ENCODE assay signal across 25 mouse cellular contexts in the genomic region with DNA sequence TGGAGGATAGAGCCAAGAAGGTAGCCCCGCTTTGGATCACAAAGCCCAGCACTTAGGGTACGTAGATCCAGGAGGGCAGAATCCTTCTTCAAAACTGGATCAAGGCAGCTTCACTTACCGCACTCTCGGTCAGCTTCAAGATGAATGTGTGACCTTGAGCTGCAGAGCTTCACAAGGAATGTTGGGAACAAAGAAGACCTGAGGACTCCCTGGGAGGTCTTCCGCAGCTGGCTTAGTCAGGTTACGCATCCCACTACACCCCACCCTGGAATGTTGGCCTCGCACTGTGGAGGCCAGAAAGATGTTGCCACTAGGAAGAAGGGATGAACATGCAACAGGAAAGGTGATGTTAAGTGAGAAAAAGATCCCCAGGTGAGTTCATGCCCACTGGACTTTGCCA. TPM values are rescaled to one million over a fixed set of nuclear protein-coding genes. Genes with fewer than 3 reads are reported as not detected.
"Had no signal": no experiment of that assay in that cellular context is flagged by ENCODE, and none has a peak within 500 bp of the region (broad histone marks: within the 10 kb centered on the region; RNA-seq: fewer than 3 reads in every experiment).

No protein-coding gene starts in this region.

- H3K9ac ChIP-seq: limb, embryonic 12.5 days; limb, embryonic 15.5 days; liver, embryonic 14.5 days; liver, postnatal 0 days; lung, embryonic 14.5 days; midbrain, embryonic 13.5 days; neural tube, embryonic 13.5 days had no signal

- H3K4me2 ChIP-seq: limb, embryonic 12.5 days; limb, embryonic 15.5 days; liver, embryonic 11.5 days; lung, embryonic 14.5 days; midbrain, embryonic 13.5 days; neural tube, embryonic 13.5 days had no signal

- H3K27ac ChIP-seq: left cerebral cortex, adult 2 months; limb, embryonic 12.5 days; limb, embryonic 15.5 days; liver, embryonic 14.5 days; macrophage; midbrain, embryonic 10.5 days; midbrain, embryonic 13.5 days; neural tube, embryonic 13.5 days had no signal

- H3K4me3 ChIP-seq: left cerebral cortex, adult 2 months; limb, embryonic 12.5 days; limb, embryonic 15.5 days; midbrain, embryonic 10.5 days; midbrain, embryonic 13.5 days; myocyte; neural tube, embryonic 13.5 days had no signal

- DNase-seq: kidney, adult 18-20 months; kidney, adult 9 months; kidney, postnatal 14 days; kidney, postnatal 4 days; left cerebral cortex, postnatal 4 days; liver, postnatal 0 days; lung, embryonic 14.5 days; thymus, adult 2 months; thymus, postnatal 14 days; thymus, postnatal 4 days had no signal

- H3K9me3 ChIP-seq: limb, embryonic 12.5 days; limb, embryonic 15.5 days; midbrain, embryonic 10.5 days; midbrain, embryonic 13.5 days; neural tube, embryonic 13.5 days had no signal

- H3K27me3 ChIP-seq: limb, embryonic 15.5 days; neural tube, embryonic 13.5 days had no signal

- H3K36me3 ChIP-seq: limb, embryonic 12.5 days; limb, embryonic 15.5 days; midbrain, embryonic 10.5 days; midbrain, embryonic 13.5 days; neural tube, embryonic 13.5 days had no signal

- ATAC-seq: liver, postnatal 0 days; lung, postnatal 0 days; midbrain, embryonic 13.5 days; midbrain, embryonic 16.5 days had no signal

- H3K4me1 ChIP-seq: limb, embryonic 12.5 days; limb, embryonic 15.5 days; midbrain, embryonic 10.5 days; midbrain, embryonic 13.5 days; neural tube, embryonic 13.5 days had no signal

RNA-seq across cellular contexts. Expression of a gene that starts 11.9 kb away (rescaled TPM):
- total RNA-seq: megakaryocyte, adult 5-6 weeks; monocyte, adult 5-6 weeks; neutrophil, adult 5-6 weeks had no signal
- polyA plus RNA-seq: macrophage had no signal
